Mouse (Mus musculus) erythroblast, embryonic 14.5 days (primary cell): Measurements from ENCODE around the gene Fbxo45.

Experiments used
- GATA1 ChIP-seq: IDR thresholded peaks from 2 replicates; pipeline ENCODE4 v1.6.1; 2012; ENCODE audit warnings: low read length, inconsistent platforms, mixed read lengths
- TAL1 ChIP-seq: IDR thresholded peaks from 3 replicates; pipeline ENCODE4 v1.6.1; 2012; ENCODE audit warnings: low read length, inconsistent platforms, mixed read lengths

DNA sequence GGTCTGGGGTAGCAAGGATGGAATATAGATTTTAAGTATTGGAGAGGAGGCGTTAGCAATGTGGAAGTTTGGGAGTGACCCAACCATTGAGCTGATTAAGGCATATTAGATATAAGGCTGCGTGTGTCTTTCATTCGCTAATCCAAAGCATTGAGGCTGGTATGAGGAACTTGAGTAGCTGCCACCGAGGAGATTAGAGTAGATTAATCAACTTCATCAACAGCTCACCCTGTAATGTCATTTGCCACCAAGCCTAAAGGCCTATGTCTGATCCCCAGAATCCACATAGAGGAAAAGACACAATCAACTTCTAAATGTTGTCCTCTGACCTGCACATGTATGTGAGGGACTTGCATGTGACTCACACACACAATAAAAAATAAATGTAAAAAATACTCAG is 25.2 kb downstream of the Fbxo45 start:
- TF ChIP-seq TAL1 (no peak), GATA1 (no peak)
